Mouse (Mus musculus): ENCODE data around the gene Prlr.

- TF ChIP-seq CTCF (IDR thresholded peaks at IDR 0.05; ENCODE audit: borderline replicate concordance, insufficient read depth, low read depth, low read length), result no peak
- TF ChIP-seq POLR2A (IDR thresholded peaks at IDR 0.05; ENCODE audit: borderline replicate concordance, insufficient read depth, low read length), result no peak
These were observed 63.3 kb downstream of the Prlr start for GRCm38 (mm10) chr15:10240228-10240795.

Measured in cerebellum, adult 2 months (tissue).